Mouse (Mus musculus) forebrain, postnatal 0 days (tissue): ENCODE results near the gene Abcb1a. TPM values are rescaled to one million over a fixed set of nuclear protein-coding genes. Genes with fewer than 3 reads are reported as not detected.
"Not testable (repeated sequence)": the region's sequence is repeated elsewhere in the genome, so short reads cannot be mapped to it uniquely, and the experiment has no call there.

Experiments used
- ATAC-seq: fragments of 200-750 bp; cut with Nextera tagmentation; 2 replicates; pipeline ENCODE4 v1.8.0; 2017; ENCODE audit warnings: mild to moderate bottlenecking, moderate library complexity
- DNase-seq: peaks from one replicate; pipeline ENCODE4 v3.0.0-alpha.2; 2015
- H3K27ac ChIP-seq: fragments of 300-500 bp; sonication (generic); 2 replicates; pipeline ENCODE4 v1.5.1; 2014; ENCODE audit warnings: low read depth, mild to moderate bottlenecking, antibody characterized with exemption, low read length, moderate library complexity, mixed read lengths
- H3K27me3 ChIP-seq: fragments of 300-500 bp; sonication (generic); 2 replicates; pipeline ENCODE4 v1.6.1; 2014; ENCODE audit warnings: mild to moderate bottlenecking, low read length, mixed read lengths; ENCODE audit not compliant: insufficient read depth
- H3K36me3 ChIP-seq: fragments of 300-500 bp; sonication (generic); 2 replicates; pipeline ENCODE4 v1.6.1; 2014; ENCODE audit warnings: mild to moderate bottlenecking, moderate library complexity; ENCODE audit not compliant: insufficient read depth
- H3K4me1 ChIP-seq: fragments of 300-500 bp; sonication (generic); 2 replicates; pipeline ENCODE4 v1.6.1; 2014; ENCODE audit warnings: antibody characterized with exemption; ENCODE audit not compliant: insufficient read depth
- H3K4me2 ChIP-seq: fragments of 300-500 bp; sonication (generic); 2 replicates; pipeline ENCODE4 v1.6.1; 2014; ENCODE audit warnings: low read depth, mild to moderate bottlenecking, moderate library complexity
- H3K4me3 ChIP-seq: fragments of 300-500 bp; sonication (generic); 2 replicates; pipeline ENCODE4 v1.5.1; 2014; ENCODE audit warnings: low read depth, low read length, mixed read lengths
- H3K9ac ChIP-seq: fragments of 300-500 bp; sonication (generic); 2 replicates; pipeline ENCODE4 v1.6.1; 2014; ENCODE audit warnings: mild to moderate bottlenecking
- H3K9me3 ChIP-seq: fragments of 300-500 bp; sonication (generic); 2 replicates; pipeline ENCODE4 v1.6.1; 2016; ENCODE audit warnings: low read length
- CTCF ChIP-seq: sonication (generic); IDR thresholded peaks from 2 replicates; pipeline ENCODE4 v1.5.1; 2016; ENCODE audit warnings: antibody characterized with exemption, control low read depth, low read depth
- WGBS: fragments of 180-500 bp; shearing (Covaris S2); extraction: QIAGEN DNeasy Blood & Tissue Kit; methylation state at CpG from one replicate; pipeline ENCODE4 v1.1.7; 2014; 5-methylcytosine and 5-hydroxymethylcytosine counted together
- polyA plus RNA-seq: library from polyadenylated mRNA; unstranded; fragments of >200 nt; fragmentation: Nextera tagmentation; extraction: Ambion mirVana; gene quantifications from 2 replicates; pipeline ENCODE4 v1.2.1, GENCODE M21; 2015
- total RNA-seq: library from RNA; depleted of rRNA; stranded (reverse); fragments of >200 nt; gene quantifications from 2 replicates; pipeline ENCODE4 v1.2.3, GENCODE M21; 2014

Gene Abcb1a
- total and polyA plus RNA-seq, 2 experiments from 2014 or later: 2.2 to 7.6 TPM

DNA sequence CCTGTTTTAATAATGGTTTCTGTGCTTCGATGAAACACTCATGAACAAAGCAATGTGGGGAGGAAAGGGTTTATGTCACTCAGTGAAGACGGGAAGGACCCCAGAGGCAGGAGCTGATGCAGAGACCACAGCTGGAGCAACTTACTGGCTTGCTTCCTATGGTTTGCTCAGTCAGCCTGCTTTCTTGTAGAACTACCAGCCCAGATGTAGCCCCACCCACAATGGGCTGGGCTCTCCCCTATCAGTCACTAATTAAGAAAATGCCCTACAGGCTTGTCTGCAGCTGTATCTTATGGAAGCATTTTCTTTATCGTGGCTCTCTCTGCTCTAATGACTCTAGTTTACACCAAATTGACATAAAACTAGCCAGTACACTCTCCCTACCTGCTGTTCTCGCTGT is 67.9 kb downstream of the Abcb1a start:
- no peak for ATAC-seq
- no peak for TF ChIP-seq CTCF
- Histone ChIP-seq H3K4me2 (no peak overlapping the region), H3K36me3 (no peaks in the 10 kb centered on the region), H3K27ac (no peak overlapping the region), H3K9ac (no peak overlapping the region), H3K9me3 (no peaks in the 10 kb centered on the region), H3K27me3 (no peaks in the 10 kb centered on the region), H3K4me3 (no peak overlapping the region), H3K4me1 (no peaks in the 10 kb centered on the region)
- no peak for DNase-seq
- WGBS: 47% methylated on average over 4 of the region's 4 CpGs

DNA sequence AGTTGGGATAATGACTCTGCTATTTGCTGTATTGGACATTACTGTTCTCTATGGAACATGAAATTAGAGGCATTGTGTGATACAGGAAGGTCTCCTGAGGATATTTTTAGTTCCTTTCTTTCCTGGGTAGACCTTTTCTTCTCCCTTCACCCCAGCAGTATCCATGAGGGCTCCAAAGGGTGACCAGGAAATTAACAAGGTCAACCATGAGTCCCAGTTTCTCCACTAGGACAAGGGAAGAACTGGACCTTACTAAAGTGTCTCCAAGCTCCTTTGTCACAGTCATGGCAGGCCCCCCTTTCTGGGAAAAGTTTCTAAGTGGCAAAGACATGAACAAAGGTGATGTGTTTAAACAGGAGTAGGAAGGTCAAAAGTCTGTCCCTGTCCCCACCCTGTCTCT is 72.8 kb downstream of the Abcb1a start:
- no peak for TF ChIP-seq CTCF
- no peaks in the 10 kb centered on the region for H3K36me3 ChIP-seq
- H3K27me3 ChIP-seq: no peaks in the 10 kb centered on the region

DNA sequence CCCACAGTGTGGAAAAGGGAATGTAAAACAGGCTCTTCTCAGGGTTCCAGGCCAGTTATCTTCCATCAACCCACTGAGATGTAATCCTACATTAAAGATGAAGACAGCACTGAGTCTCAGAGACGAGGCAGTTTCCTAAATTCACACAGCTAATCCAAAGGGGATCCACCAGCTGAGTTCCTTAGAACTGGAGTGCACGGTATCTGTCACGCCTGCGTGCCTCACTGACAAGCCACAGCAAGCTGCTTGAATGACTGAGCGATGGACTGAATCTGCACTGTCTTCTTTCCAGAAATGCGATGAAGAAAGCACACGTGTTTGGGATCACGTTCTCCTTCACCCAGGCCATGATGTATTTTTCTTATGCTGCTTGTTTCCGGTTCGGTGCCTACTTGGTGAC is 73.4 kb downstream of the Abcb1a start:
- not testable (repeated sequence) for H3K36me3 ChIP-seq, H3K9me3 ChIP-seq, H3K27ac ChIP-seq, ATAC-seq, H3K4me3 ChIP-seq, H3K4me1 ChIP-seq, H3K27me3 ChIP-seq, DNase-seq, H3K9ac ChIP-seq, H3K4me2 ChIP-seq
- 74% methylated on average over 7 of the region's 10 CpGs for WGBS

More for the DNA sequence above, 72.8 kb downstream of the Abcb1a start:
- Histone ChIP-seq H3K27ac (no peak overlapping the region), H3K4me1 (no peaks in the 10 kb centered on the region), H3K9ac (no peak overlapping the region), H3K4me2 (no peak overlapping the region), H3K4me3 (no peak overlapping the region), H3K9me3 (no peaks in the 10 kb centered on the region)
- no peak for DNase-seq
- no peak for ATAC-seq

DNA sequence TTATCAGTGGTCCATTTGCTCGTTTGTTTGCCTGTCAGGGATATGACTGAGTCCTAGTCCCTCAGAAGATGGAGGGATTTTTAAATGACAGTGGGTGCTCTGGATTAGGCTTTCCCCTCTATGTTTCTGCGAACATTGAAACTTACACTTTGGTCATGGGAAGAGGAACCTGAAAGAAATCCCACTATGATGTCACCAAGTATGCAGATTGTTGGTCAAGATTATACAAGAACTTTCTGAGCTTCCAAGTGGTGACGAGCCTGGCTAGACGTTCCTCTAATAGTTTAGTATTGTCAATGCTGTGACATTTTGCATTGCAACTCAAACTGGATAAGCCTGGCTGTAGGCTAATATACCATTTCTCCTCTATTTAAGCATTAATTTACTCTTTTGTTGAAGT is 76.5 kb downstream of the Abcb1a start:
- Histone ChIP-seq H3K27ac (no peak overlapping the region), H3K9ac (no peak overlapping the region), H3K27me3 (no peaks in the 10 kb centered on the region), H3K4me2 (no peak overlapping the region), H3K9me3 (no peaks in the 10 kb centered on the region), H3K36me3 (no peaks in the 10 kb centered on the region), H3K4me1 (no peaks in the 10 kb centered on the region), H3K4me3 (no peak overlapping the region)
- 74% methylated on average over 4 of the region's 4 CpGs for WGBS
- ATAC-seq: no peak
- DNase-seq: no peak
- no peak for TF ChIP-seq CTCF

DNA sequence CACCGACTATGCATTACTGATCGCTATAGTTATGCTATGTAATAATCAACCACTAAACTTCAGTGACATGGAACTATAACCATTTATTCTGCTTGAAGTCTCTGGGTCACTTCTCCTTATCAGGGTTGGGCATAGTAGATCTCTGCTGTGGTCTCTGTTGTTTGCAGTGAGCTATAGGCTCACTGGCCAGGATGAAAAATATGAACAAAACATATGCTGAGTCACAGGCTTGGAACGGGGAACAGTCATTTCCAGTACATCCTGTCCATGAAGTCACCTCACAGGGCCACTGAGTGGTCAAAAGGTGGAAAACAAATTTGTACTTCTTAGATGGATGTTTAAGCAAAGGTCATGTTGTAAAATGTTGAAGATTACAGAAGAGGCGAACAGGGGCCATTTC is 77.2 kb downstream of the Abcb1a start:
- no peak for DNase-seq
- no peaks in the 10 kb centered on the region for H3K27me3 ChIP-seq
- TF ChIP-seq CTCF: no peak
- H3K9me3 ChIP-seq: no peaks in the 10 kb centered on the region
- H3K9ac ChIP-seq: no peak overlapping the region
- 94% methylated on average over 4 of the region's 4 CpGs for WGBS
- H3K4me1 ChIP-seq: no peaks in the 10 kb centered on the region
- no peaks in the 10 kb centered on the region for H3K36me3 ChIP-seq
- H3K4me2 ChIP-seq: no peak overlapping the region
- ATAC-seq: no peak
- no peak overlapping the region for H3K4me3 ChIP-seq
- no peak overlapping the region for H3K27ac ChIP-seq

DNA sequence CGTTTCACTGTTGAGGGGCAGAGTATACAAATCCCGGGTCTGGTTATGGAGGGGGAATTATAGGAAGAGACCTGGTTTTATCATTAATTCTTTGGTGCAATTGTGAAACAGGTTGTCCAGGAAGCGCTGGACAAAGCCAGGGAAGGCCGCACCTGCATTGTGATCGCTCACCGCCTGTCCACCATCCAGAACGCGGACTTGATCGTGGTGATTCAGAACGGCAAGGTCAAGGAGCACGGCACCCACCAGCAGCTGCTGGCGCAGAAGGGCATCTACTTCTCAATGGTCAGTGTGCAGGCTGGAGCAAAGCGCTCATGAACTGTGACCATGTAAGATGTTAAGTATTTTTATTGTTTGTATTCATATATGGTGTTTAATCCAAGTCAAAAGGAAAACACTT is 87.4 kb downstream of the Abcb1a start:
- not testable (repeated sequence) for H3K36me3 ChIP-seq, H3K9ac ChIP-seq, H3K4me3 ChIP-seq, H3K27ac ChIP-seq, ATAC-seq, DNase-seq, H3K27me3 ChIP-seq, H3K9me3 ChIP-seq, H3K4me2 ChIP-seq, H3K4me1 ChIP-seq
- WGBS: 94% methylated on average over 13 of the region's 13 CpGs

DNA sequence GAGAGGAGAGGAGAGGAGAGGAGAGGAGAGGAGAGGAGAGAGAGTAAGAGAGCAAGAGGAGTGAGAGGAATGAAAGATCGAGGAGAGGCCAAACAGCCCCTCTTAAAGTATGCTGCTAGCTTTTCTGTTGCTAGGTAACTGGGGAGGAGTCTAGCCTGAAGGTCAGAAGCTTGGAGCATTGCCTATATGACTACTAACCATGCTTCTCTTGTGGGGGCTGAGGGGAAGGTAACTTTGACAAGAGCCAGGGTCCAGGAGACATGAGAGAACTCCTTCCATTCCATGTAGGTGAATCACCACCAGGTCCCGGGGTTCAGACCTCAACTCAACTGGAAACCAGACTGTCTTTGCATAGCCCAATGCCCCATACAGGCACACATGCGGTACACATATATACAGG is 113.0 kb downstream of the Abcb1a start:
- Histone ChIP-seq H3K36me3 (no peaks in the 10 kb centered on the region), H3K4me2 (no peak overlapping the region), H3K9ac (no peak overlapping the region), H3K27ac (no peak overlapping the region), H3K9me3 (no peaks in the 10 kb centered on the region), H3K27me3 (no peaks in the 10 kb centered on the region), H3K4me1 (no peaks in the 10 kb centered on the region), H3K4me3 (no peak overlapping the region)
- ATAC-seq: no peak
- no peak for TF ChIP-seq CTCF
- WGBS: 72% methylated on average over 3 of the region's 3 CpGs
- no peak for DNase-seq

DNA sequence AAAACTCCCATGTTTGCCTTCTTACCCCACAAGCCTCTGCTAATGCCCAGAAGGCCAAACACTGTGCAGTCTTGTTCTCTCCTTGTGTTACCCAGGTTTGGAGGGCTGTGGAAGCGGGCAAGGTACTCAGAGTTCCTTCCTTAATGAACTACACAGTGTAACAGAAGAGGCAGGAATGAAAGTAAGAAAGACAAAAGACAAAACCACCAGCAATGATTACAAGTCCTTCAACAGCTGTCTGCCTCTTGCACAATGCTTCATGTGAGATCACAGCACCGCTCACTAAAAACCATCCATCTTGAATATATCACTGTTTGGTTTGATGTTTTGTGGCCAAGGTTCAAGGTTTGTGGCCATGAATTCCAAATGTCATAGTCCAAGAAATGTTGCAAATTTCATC is 118.4 kb downstream of the Abcb1a start:
- ATAC-seq (no peak), DNase-seq (no peak)
- TF ChIP-seq CTCF: no peak
- no peak overlapping the region for H3K4me2 ChIP-seq
- no peak overlapping the region for H3K4me3 ChIP-seq
- H3K36me3 ChIP-seq: no peaks in the 10 kb centered on the region
- no peak overlapping the region for H3K9ac ChIP-seq
- 79% methylated on average over 2 of the region's 2 CpGs for WGBS
- H3K9me3 ChIP-seq: no peaks in the 10 kb centered on the region
- H3K27me3 ChIP-seq: no peaks in the 10 kb centered on the region
- no peak overlapping the region for H3K27ac ChIP-seq
- H3K4me1 ChIP-seq: no peaks in the 10 kb centered on the region
